Mouse (Mus musculus) C2C12 (cell line): ENCODE results near the gene 2210017I01Rik.

ENCODE experiments used
- CEBPB ChIP-seq: IDR thresholded peaks from one replicate; pipeline ENCODE4 v1.6.1; 2011; ENCODE audit warnings: low read depth, mild to moderate bottlenecking, control low read depth, moderate library complexity
- CTCF ChIP-seq: IDR thresholded peaks from one replicate; pipeline ENCODE4 v1.5.1; 2011; ENCODE audit not compliant: control insufficient read depth, insufficient read depth, insufficient read length
- MAX ChIP-seq: IDR thresholded peaks from one replicate; pipeline ENCODE4 v1.6.1; 2011; ENCODE audit warnings: mild to moderate bottlenecking, control low read depth
- MYOD1 ChIP-seq: IDR thresholded peaks from one replicate; pipeline ENCODE4 v1.6.1; 2011; ENCODE audit warnings: low read depth; ENCODE audit not compliant: control insufficient read depth, insufficient read length
- MYOG ChIP-seq: IDR thresholded peaks from one replicate; pipeline ENCODE4 v1.6.1; 2011; ENCODE audit not compliant: control insufficient read depth, insufficient read length; ENCODE audit errors: extremely low read depth
- USF1 ChIP-seq: IDR thresholded peaks from one replicate; pipeline ENCODE4 v1.6.1; 2011; ENCODE audit warnings: low read depth, mild to moderate bottlenecking, control low read depth, moderate library complexity

GRCm38 (mm10) chr3:92648207-92648606, 40.9 kb upstream of the 2210017I01Rik start, which contains the start of gene Lce1a1:
- TF ChIP-seq CTCF (no peak), MAX (no peak), MYOG (no peak), USF1 (no peak), MYOD1 (no peak), CEBPB (no peak)
